Mouse (Mus musculus) hindbrain, embryonic 13.5 days (tissue): ENCODE results near the gene Pex26. TPM values are rescaled to one million over a fixed set of nuclear protein-coding genes. Genes with fewer than 3 reads are reported as not detected.

ENCODE experiments used
- ATAC-seq: fragments of 200-750 bp; cut with Nextera tagmentation; 2 replicates; pipeline ENCODE4 v1.8.0; 2017; ENCODE audit warnings: moderate TSS enrichment; ENCODE audit not compliant: low FRiP score
- H3K27ac ChIP-seq: fragments of 300-500 bp; sonication (generic); 2 replicates; pipeline ENCODE4 v1.5.1; 2015; ENCODE audit warnings: inconsistent platforms, mild to moderate bottlenecking, moderate library complexity
- H3K27me3 ChIP-seq: fragments of 300-500 bp; sonication (generic); 2 replicates; pipeline ENCODE4 v1.6.1; 2015; ENCODE audit warnings: mild to moderate bottlenecking, inconsistent platforms
- H3K36me3 ChIP-seq: fragments of 300-500 bp; sonication (generic); 2 replicates; pipeline ENCODE4 v1.6.1; 2015; ENCODE audit warnings: mild to moderate bottlenecking, inconsistent platforms
- H3K4me1 ChIP-seq: fragments of 300-500 bp; sonication (generic); replicated peaks from 2 replicates; pipeline ENCODE4 v1.6.1; 2015; ENCODE audit warnings: inconsistent platforms
- H3K4me2 ChIP-seq: fragments of 300-500 bp; sonication (generic); 2 replicates; pipeline ENCODE4 v1.6.1; 2015; ENCODE audit warnings: inconsistent platforms, mild to moderate bottlenecking, moderate library complexity
- H3K4me3 ChIP-seq: fragments of 300-500 bp; sonication (generic); 2 replicates; pipeline ENCODE4 v1.5.1; 2015; ENCODE audit warnings: mild to moderate bottlenecking, inconsistent platforms
- H3K9ac ChIP-seq: fragments of 300-500 bp; sonication (generic); 2 replicates; pipeline ENCODE4 v1.6.1; 2015; ENCODE audit warnings: mild to moderate bottlenecking, inconsistent platforms
- H3K9me3 ChIP-seq: fragments of 300-500 bp; sonication (generic); 2 replicates; pipeline ENCODE4 v1.6.1; 2016; ENCODE audit warnings: inconsistent platforms
- WGBS: fragments of 180-500 bp; shearing (Covaris S2); methylation state at CpG from one replicate; pipeline ENCODE4 v1.1.7; 2015; 5-methylcytosine and 5-hydroxymethylcytosine counted together
- polyA plus RNA-seq: library from polyadenylated mRNA; unstranded; fragments of >200 nt; fragmentation: Nextera tagmentation; extraction: Ambion mirVana; gene quantifications from 2 replicates; pipeline ENCODE4 v1.2.1, GENCODE M21; 2015

Gene Pex26
- 13.9 and 14.7 TPM in 2 replicates for polyA plus RNA-seq

DNA sequence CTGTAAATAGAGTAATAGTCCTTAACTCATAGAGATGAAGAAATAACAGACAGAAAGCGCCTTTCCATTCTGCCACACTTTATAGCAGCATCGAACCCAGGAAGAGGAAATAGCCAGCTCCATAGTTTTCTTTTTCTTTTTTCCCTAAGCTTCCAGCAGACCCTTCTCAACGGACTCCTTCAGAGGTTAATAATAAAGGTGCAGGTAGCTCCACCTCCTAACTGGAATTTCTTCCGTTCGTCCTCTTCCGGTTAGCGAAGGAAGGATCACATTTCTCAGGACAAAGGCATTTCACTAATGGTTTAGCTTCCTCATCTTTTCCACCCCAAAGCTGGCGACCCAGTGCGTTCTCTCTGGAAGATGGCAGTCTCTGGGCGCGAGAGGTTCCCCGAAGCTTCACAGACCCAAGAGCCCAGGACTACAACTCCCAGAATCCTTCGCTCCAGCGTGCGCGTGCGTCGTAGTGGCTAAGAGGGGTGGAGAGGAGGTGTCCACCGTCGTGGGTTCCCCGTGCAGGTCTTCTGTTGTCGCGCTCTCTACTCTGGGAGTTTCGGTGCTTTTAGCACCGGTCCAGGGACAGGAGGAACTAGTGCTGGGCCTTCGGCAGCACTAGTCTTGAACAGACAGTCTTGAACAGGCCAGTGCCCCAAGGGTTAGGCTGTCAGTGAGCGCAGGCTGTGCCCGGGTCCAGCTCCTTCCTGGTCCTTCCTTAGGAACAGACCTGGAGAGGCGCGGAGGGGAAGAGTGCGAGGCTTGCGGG lies at the start of gene Pex26:
Gene Pex26, plus strand, starts transcription at position 254 of the 760 bp plus-strand sequence.
- peaks cover 24% of the 10 kb centered on the region for H3K4me1 ChIP-seq
- no peaks in the 10 kb centered on the region for H3K9me3 ChIP-seq
- peaks cover 22% of the 10 kb centered on the region for H3K36me3 ChIP-seq
- peak within 1 kb of the TSS; percentile 86 for H3K9ac ChIP-seq
- H3K27me3 ChIP-seq, result no peaks in the 10 kb centered on the region
- peak within 1 kb of the TSS; percentile 95 for H3K4me2 ChIP-seq
- ATAC-seq, result peak; percentile 93
- H3K4me3 ChIP-seq, result peak within 1 kb of the TSS; percentile 76
- 1% methylated on average over 32 of the region's 32 CpGs for WGBS
- peak within 1 kb of the TSS; percentile 93 for H3K27ac ChIP-seq

DNA sequence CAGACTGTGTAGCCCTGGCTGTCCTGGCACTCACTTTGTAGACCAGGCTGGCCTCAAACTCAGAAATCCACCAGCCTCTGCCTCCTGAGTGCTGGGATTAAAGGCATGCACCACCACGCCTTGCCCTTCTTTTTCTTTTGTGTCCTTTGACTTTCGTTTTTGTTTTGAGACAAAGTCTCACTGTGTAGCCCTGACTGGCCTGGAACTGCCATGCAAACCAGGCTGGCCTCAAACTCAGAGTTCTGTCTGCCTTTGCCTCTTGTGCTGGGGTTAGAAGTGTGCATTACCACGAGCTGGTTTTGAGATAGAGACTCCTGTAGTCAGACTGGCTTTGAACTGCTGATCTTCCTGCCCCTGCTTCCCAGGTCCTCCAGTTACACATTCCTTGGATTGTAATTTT lies 49.2 kb upstream of the Pex26 start:
- Histone ChIP-seq H3K27ac (no peak overlapping the region), H3K4me1 (peaks cover 10% of the 10 kb centered on the region), H3K9ac (no peak overlapping the region), H3K36me3 (no peaks in the 10 kb centered on the region), H3K9me3 (no peaks in the 10 kb centered on the region), H3K4me3 (no peak overlapping the region), H3K27me3 (no peaks in the 10 kb centered on the region), H3K4me2 (no peak overlapping the region)
- WGBS, result 30% methylated on average over 3 of the region's 3 CpGs
- no peak for ATAC-seq

DNA sequence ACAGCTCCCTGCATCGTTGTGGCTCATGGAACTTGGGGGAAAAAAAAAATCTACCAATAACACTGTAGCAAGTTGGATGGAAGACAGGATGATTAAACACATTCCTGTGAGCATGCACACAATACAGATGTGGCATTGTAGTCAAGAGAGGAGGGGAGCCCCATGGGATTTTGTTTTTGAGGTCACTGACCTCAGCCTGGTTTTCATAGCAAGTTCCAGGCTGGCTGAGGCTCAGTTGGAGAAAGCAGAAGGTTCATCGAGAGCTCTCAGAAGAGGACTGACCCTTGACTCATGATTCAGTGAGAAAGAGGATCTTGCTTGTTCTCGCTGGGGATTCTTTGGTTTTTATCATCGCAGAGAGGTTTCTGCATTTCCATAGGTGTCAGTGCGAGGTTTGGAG lies 48.6 kb upstream of the Pex26 start:
- no peaks in the 10 kb centered on the region for H3K36me3 ChIP-seq
- no peak overlapping the region for H3K9ac ChIP-seq
- no peak overlapping the region for H3K27ac ChIP-seq
- ATAC-seq, result no peak
- WGBS, result 39% methylated on average over 5 of the region's 5 CpGs
- peaks cover 9% of the 10 kb centered on the region for H3K4me1 ChIP-seq
- H3K4me3 ChIP-seq, result no peak overlapping the region
- no peaks in the 10 kb centered on the region for H3K27me3 ChIP-seq
- H3K9me3 ChIP-seq, result no peaks in the 10 kb centered on the region
- no peak overlapping the region for H3K4me2 ChIP-seq

DNA sequence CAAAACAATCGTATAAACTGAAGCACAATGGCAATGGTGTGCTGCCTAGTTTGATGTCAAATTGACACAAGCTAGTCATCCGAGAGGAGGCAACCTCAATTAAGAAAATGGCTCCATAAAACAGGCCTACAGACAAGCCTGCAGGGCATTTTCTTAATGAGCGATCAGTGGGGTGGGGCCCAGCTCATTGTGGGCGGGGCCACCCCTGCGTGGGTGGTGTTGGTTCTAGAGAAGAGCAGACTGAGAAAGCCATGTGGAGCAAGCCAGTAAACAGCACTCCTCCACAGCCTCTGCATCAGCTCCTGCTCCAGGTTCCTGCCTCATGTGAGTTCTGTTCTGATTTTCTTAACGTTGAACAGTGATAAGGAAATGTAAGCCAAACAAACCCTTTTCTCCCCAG lies 46.2 kb upstream of the Pex26 start:
- no peak overlapping the region for H3K4me3 ChIP-seq
- no peaks in the 10 kb centered on the region for H3K36me3 ChIP-seq
- ATAC-seq, result no peak
- H3K27me3 ChIP-seq, result no peaks in the 10 kb centered on the region
- no peaks in the 10 kb centered on the region for H3K9me3 ChIP-seq
- H3K4me1 ChIP-seq, result no peaks in the 10 kb centered on the region
- 62% methylated on average over 6 of the region's 6 CpGs for WGBS
- no peak overlapping the region for H3K9ac ChIP-seq
- no peak overlapping the region for H3K4me2 ChIP-seq
- H3K27ac ChIP-seq, result no peak overlapping the region

DNA sequence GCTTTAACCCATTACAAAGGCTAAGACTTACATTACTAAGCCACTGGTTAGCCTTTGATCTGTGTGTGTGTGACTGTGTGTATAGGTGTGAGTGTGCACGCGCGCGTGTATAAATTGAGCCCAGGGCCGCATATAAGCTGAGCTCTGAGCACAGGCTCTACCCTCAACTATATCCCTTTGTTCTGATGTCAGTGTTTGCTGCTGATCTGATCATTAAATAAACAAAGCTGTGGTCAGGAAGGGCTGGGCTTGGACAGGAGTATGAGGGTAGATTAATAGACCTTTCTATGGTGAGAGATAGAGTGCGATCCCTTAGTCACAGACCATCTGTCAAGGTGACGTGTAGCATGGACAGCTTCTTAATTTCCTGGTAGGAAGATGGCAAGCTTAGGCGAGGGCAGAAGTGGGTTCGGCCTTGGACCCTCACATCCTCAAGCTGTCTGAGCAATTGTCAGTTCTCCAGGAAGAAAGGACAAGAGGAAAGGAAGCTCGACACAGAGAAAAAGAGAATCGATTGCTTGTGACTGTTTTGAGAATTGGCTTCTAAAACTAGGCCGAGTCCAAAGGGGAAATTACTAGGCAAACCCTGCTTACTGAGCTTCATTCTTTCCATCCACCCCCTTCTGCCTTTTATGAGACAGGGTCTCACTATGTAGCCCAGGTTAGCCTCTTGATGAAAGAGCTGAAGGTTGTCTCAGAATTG lies 45.0 kb upstream of the Pex26 start:
- H3K4me3 ChIP-seq, result no peak overlapping the region
- H3K36me3 ChIP-seq, result no peaks in the 10 kb centered on the region
- H3K9ac ChIP-seq, result no peak overlapping the region
- 82% methylated on average over 12 of the region's 12 CpGs for WGBS
- no peaks in the 10 kb centered on the region for H3K27me3 ChIP-seq
- no peaks in the 10 kb centered on the region for H3K4me1 ChIP-seq
- no peak overlapping the region for H3K27ac ChIP-seq
- H3K9me3 ChIP-seq, result no peaks in the 10 kb centered on the region
- ATAC-seq, result no peak
- no peak overlapping the region for H3K4me2 ChIP-seq

DNA sequence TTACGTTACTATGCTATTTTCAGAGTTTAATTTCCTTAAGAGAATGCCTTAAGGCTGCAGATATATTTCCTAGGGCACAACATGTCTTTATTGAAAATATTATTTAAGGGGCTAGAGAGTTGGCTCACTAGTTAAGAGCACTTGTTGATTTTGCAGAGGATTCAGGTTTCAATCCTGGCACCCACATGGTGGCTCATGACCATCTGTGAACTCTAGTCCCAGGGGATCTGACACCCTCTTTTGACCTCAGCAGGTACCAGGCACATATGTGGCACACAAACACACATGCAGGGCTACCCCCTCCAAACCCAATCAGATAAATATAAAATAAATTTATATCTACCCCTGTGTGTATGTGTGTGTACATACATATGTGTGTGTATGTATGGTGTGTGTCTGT lies 44.2 kb upstream of the Pex26 start:
- no peaks in the 10 kb centered on the region for H3K36me3 ChIP-seq
- no peaks in the 10 kb centered on the region for H3K27me3 ChIP-seq
- no peak overlapping the region for H3K9ac ChIP-seq
- 85% methylated on average over 1 of the region's 1 CpGs for WGBS
- H3K9me3 ChIP-seq, result no peaks in the 10 kb centered on the region
- no peak overlapping the region for H3K4me3 ChIP-seq
- H3K27ac ChIP-seq, result no peak overlapping the region
- H3K4me2 ChIP-seq, result no peak overlapping the region
- no peak for ATAC-seq
- H3K4me1 ChIP-seq, result 0 out of 2 replicates have a peak, but pooled peaks cover 5% of the 10 kb centered on the region

DNA sequence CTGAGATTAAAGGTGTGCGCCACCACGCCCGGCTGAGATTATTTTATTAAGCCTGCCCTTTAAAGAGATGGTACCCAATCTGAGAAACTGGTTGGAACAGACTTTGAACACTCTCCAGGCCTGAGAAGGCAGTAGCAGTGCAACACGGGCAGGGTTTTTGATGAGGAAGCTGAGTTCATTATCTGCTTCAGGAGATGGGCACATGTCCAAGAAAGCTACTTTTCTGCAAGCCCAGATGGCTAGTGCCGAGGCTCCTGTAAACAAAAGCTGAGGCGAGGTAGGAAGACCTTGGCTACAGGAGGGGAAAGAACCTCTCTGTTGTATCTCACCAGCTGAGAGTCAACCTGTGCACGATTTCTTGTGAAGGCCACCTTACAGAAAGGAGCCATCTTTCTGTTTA lies 41.2 kb upstream of the Pex26 start:
- Histone ChIP-seq H3K9ac (no peak overlapping the region), H3K4me2 (no peak overlapping the region), H3K36me3 (no peaks in the 10 kb centered on the region), H3K27ac (no peak overlapping the region), H3K4me3 (no peak overlapping the region), H3K4me1 (peaks cover 28% of the 10 kb centered on the region), H3K9me3 (no peaks in the 10 kb centered on the region), H3K27me3 (no peaks in the 10 kb centered on the region)
- 87% methylated on average over 7 of the region's 7 CpGs for WGBS
- no peak for ATAC-seq

DNA sequence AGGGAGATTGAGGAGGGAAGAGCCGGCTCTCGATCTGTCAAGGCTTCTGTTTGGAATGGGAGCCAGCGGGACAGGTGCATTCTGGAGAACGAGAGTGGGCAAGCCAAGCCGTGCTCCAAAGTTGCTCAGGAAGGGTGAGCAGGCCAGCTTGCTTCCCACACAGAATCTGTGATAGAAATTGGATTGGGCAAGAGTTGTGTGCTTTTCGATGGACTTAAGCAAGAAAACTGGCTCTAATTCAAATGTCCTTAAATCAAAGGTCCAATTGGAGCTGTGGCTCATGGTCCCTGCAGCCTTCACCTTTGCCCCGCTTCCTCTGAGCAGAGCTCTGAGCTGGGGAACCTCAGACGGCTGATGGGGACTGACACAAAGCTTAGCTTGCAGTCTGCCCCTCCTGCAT lies 40.0 kb upstream of the Pex26 start:
- H3K27me3 ChIP-seq, result no peaks in the 10 kb centered on the region
- ATAC-seq, result no peak
- no peaks in the 10 kb centered on the region for H3K36me3 ChIP-seq
- H3K4me3 ChIP-seq, result no peak overlapping the region
- H3K27ac ChIP-seq, result no peak overlapping the region
- no peak overlapping the region for H3K9ac ChIP-seq
- H3K9me3 ChIP-seq, result no peaks in the 10 kb centered on the region
- WGBS, result 88% methylated on average over 8 of the region's 8 CpGs
- peaks cover 28% of the 10 kb centered on the region for H3K4me1 ChIP-seq
- H3K4me2 ChIP-seq, result no peak overlapping the region

DNA sequence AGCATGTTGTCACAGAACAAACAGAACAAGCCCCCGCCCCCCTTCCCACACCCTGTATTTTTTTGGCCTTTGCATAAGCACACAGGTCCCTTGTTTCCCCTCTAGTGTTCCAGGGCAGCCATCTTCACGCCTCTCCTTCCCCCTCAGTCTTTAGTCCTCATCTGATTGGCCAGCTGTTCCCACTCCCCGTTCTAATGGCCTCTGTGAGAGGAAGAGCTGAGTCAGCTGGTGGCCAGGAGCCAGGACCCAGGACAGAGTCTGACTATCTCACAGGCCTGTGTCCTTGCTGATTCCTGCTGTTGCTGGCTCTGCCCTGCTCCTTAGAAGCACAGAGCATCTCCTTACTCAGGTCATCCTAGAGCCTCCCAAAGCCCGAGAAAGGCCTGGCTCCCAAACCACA lies 39.4 kb upstream of the Pex26 start:
- no peaks in the 10 kb centered on the region for H3K27me3 ChIP-seq
- no peak overlapping the region for H3K9ac ChIP-seq
- H3K9me3 ChIP-seq, result no peaks in the 10 kb centered on the region
- H3K36me3 ChIP-seq, result no peaks in the 10 kb centered on the region
- H3K27ac ChIP-seq, result no peak overlapping the region
- 55% methylated on average over 4 of the region's 4 CpGs for WGBS
- H3K4me1 ChIP-seq, result peaks cover 28% of the 10 kb centered on the region
- no peak overlapping the region for H3K4me3 ChIP-seq
- peak; percentile 65 for ATAC-seq
- no peak overlapping the region for H3K4me2 ChIP-seq

DNA sequence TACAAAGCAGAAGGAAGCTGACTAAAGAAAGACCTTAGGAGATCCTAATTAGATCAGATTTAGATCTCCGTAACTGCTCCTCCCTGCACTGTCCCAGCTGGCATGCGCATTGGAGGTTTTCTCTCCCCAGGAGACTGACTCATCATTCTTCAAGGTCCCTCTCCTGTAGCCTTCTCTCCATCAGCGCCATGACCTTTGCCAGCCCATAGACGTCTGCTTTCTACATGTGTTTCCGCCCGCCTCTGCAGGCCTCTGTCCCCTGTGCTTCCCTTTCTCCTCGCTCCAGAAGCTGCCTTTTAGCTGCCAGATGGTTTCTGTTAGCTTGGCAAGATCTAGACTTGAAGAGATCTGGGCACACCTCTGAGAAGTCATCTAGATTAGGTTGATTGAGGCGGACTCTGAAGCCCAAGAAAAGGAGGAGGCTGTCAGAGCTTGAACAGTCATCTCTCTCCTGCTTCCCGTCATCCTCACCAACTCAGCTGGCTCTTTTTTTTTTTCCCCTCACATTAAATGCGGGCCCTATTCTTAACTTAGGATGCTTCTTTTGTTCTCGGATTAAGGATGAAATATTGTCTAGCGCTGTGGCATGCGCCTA lies 38.4 kb upstream of the Pex26 start:
- Histone ChIP-seq H3K9ac (no peak overlapping the region), H3K27me3 (no peaks in the 10 kb centered on the region), H3K36me3 (no peaks in the 10 kb centered on the region), H3K27ac (no peak overlapping the region), H3K4me3 (no peak overlapping the region), H3K4me2 (no peak overlapping the region), H3K9me3 (no peaks in the 10 kb centered on the region), H3K4me1 (peaks cover 28% of the 10 kb centered on the region)
- no peak for ATAC-seq
- WGBS, result 46% methylated on average over 13 of the region's 13 CpGs

DNA sequence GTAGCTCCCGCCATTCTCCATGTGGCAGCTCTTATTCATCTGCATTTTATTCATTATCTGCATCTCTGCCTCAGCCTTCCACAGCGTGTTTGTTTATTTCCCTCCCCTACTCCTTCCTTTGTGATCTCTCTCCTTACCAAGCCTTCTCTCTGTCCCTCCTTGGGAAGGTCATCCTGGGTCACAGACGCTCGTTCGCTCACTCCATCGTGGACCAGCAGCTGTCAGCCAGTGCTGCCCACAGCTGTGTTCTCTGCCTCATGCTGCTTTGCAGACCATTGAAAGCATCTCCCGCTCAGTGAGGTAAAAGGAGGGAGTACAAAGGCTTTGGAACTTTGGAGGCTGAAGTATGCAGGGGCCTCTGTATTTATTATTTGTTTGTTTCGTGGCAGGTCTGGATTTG lies 37.6 kb upstream of the Pex26 start:
- Histone ChIP-seq H3K4me3 (no peak overlapping the region), H3K27me3 (no peaks in the 10 kb centered on the region), H3K4me2 (no peak overlapping the region), H3K27ac (no peak overlapping the region), H3K9me3 (no peaks in the 10 kb centered on the region), H3K9ac (no peak overlapping the region), H3K4me1 (peaks cover 28% of the 10 kb centered on the region), H3K36me3 (no peaks in the 10 kb centered on the region)
- 14% methylated on average over 8 of the region's 8 CpGs for WGBS
- no peak for ATAC-seq

DNA sequence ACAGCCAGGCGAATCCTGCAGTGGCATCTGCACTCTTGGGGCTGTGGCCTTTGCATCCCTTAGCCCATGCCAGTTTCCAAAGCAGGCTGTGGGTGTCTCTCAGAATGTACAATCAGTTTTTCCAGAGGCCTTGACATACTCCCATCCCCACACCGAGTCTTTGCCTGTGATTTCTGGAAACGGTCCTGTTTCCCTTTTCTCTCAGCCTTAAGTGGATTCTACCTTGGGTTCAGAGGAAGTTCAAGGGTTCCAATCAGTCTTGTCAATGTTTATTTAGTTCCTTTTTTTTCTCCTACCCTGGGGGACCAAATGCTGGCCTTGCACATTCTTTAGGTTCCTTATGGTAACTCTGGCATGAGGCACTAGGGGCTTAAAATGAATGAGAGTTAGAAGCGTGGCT lies 36.7 kb upstream of the Pex26 start:
- Histone ChIP-seq H3K27ac (no peak overlapping the region), H3K9me3 (no peaks in the 10 kb centered on the region), H3K4me3 (no peak overlapping the region), H3K4me1 (peaks cover 32% of the 10 kb centered on the region), H3K4me2 (no peak overlapping the region), H3K36me3 (no peaks in the 10 kb centered on the region), H3K27me3 (no peaks in the 10 kb centered on the region), H3K9ac (no peak overlapping the region; the same call in 1 of the 2 replicates)
- WGBS, result 39% methylated on average over 4 of the region's 4 CpGs
- ATAC-seq, result no peak
